Comparison of ENCODE assay signal across 8 mouse cellular contexts in genomic region chr5:142630224-142630623, GRCm38 (mm10). TPM values are rescaled to one million over a fixed set of nuclear protein-coding genes. Genes with fewer than 3 reads are reported as not detected.
A peak's percentile ranks its signal among the peaks of the same experiment; 100 is the strongest.
DNase-seq lines count a peak whose midpoint lies in the region; ATAC-seq and TF ChIP-seq lines count a peak whose summit lies in the region.

No protein-coding gene starts in this region.

- DNase-seq in lung, adult 2 months = peak; percentile 23
- DNase-seq in lung, postnatal 14 days = no peak
- DNase-seq in hindbrain, embryonic 10.5 days (ENCODE audit: low spot score) = no peak
- no peak for DNase-seq in gastrocnemius, postnatal 4 days (ENCODE audit: low spot score in 2 of 2)
- DNase-seq in testis, postnatal 14 days (ENCODE audit: low spot score) = no peak

- no peak for TF ChIP-seq CTCF in lung, adult 2 months (IDR thresholded peaks at IDR 0.05; ENCODE audit: insufficient read depth, low read length)
- TF ChIP-seq CTCF in olfactory bulb, adult 2 months (IDR thresholded peaks at IDR 0.05; ENCODE audit: insufficient read depth, low read depth, low read length) = no peak

- H3K4me3 ChIP-seq in lung, adult 2 months (replicated peaks; ENCODE audit: extremely low read depth, low read depth, low read length) = peak overlapping the region; percentile 76
- peak overlapping the region; percentile 92 for H3K4me3 ChIP-seq in embryonic facial prominence, embryonic 12.5 days
- peak overlapping the region; percentile 99 for H3K4me3 ChIP-seq in hindbrain, embryonic 10.5 days
- peak overlapping the region; percentile 99 for H3K4me3 ChIP-seq in liver, embryonic 15.5 days (replicated peaks)
- peak overlapping the region; percentile 75 for H3K4me3 ChIP-seq in olfactory bulb, adult 2 months (ENCODE audit: insufficient read depth, low read depth, low read length)

- 5% methylated on average over 6 of the region's 6 CpGs for WGBS in lung, adult 2 months
- 12% methylated on average over 6 of the region's 6 CpGs for WGBS in embryonic facial prominence, embryonic 12.5 days
- 11% methylated on average over 6 of the region's 6 CpGs for WGBS in hindbrain, embryonic 10.5 days
- 7% methylated on average over 6 of the region's 6 CpGs for WGBS in liver, embryonic 15.5 days (ENCODE audit: insufficient replicate concordance)
- 4% methylated on average over 6 of the region's 6 CpGs for WGBS in olfactory bulb, adult 2 months

- TF ChIP-seq POLR2A in lung, adult 2 months (IDR thresholded peaks at IDR 0.05; ENCODE audit: borderline replicate concordance, extremely low read depth, low read depth, low read length) = no peak
- no peak for TF ChIP-seq POLR2A in olfactory bulb, adult 2 months (IDR thresholded peaks at IDR 0.05; ENCODE audit: insufficient read depth, low read depth, low read length)

- H3K27ac ChIP-seq in embryonic facial prominence, embryonic 12.5 days = peak overlapping the region; percentile 84; the same call in 1 of the 2 replicates
- H3K27ac ChIP-seq in hindbrain, embryonic 10.5 days = peak overlapping the region; percentile 92
- H3K27ac ChIP-seq in liver, embryonic 15.5 days (replicated peaks) = peak overlapping the region; percentile 95
- no peak overlapping the region for H3K27ac ChIP-seq in olfactory bulb, adult 2 months (ENCODE audit: insufficient read depth, low read depth, low read length)

- no peaks in the 10 kb centered on the region for H3K27me3 ChIP-seq in embryonic facial prominence, embryonic 12.5 days
- no peaks in the 10 kb centered on the region; the same call in 1 of the 2 replicates for H3K27me3 ChIP-seq in hindbrain, embryonic 10.5 days (ENCODE audit: insufficient read depth, poor library complexity, severe bottlenecking)
- peaks cover 13% of the 10 kb centered on the region; the same call in 1 of the 2 replicates for H3K27me3 ChIP-seq in liver, embryonic 15.5 days

- peaks cover 8% of the 10 kb centered on the region for H3K4me1 ChIP-seq in lung, adult 2 months (ENCODE audit: control insufficient read depth, insufficient read depth, low read length)
- H3K4me1 ChIP-seq in embryonic facial prominence, embryonic 12.5 days = peaks cover 9% of the 10 kb centered on the region
- H3K4me1 ChIP-seq in hindbrain, embryonic 10.5 days (replicated peaks) = peaks cover 25% of the 10 kb centered on the region
- peaks cover 25% of the 10 kb centered on the region for H3K4me1 ChIP-seq in liver, embryonic 15.5 days (replicated peaks)
- no peaks in the 10 kb centered on the region for H3K4me1 ChIP-seq in olfactory bulb, adult 2 months (ENCODE audit: control insufficient read depth, insufficient read depth, low read length)

- ATAC-seq in embryonic facial prominence, embryonic 12.5 days (ENCODE audit: insufficient number of reproducible peaks, insufficient read depth, low FRiP score, low TSS enrichment) = no peak
- ATAC-seq in liver, embryonic 15.5 days (ENCODE audit: insufficient read depth) = no peak

- H3K9me3 ChIP-seq in embryonic facial prominence, embryonic 12.5 days = no peaks in the 10 kb centered on the region
- H3K9me3 ChIP-seq in hindbrain, embryonic 10.5 days = no peaks in the 10 kb centered on the region
- H3K9me3 ChIP-seq in liver, embryonic 15.5 days (replicated peaks) = no peaks in the 10 kb centered on the region

- peak overlapping the region; percentile 91 for H3K4me2 ChIP-seq in embryonic facial prominence, embryonic 12.5 days (replicated peaks)
- peak overlapping the region; percentile 80 for H3K4me2 ChIP-seq in liver, embryonic 15.5 days

- H3K9ac ChIP-seq in embryonic facial prominence, embryonic 12.5 days = peak overlapping the region; percentile 95
- peak overlapping the region; percentile 97 for H3K9ac ChIP-seq in liver, embryonic 15.5 days

- peaks cover 22% of the 10 kb centered on the region for H3K36me3 ChIP-seq in embryonic facial prominence, embryonic 12.5 days
- peaks cover 43% of the 10 kb centered on the region for H3K36me3 ChIP-seq in hindbrain, embryonic 10.5 days
- peaks cover 42% of the 10 kb centered on the region for H3K36me3 ChIP-seq in liver, embryonic 15.5 days (replicated peaks)

RNA-seq across cellular contexts. Expression of gene Wipi2, which starts 2.7 kb away (rescaled TPM):
- polyA plus RNA-seq in lung, adult 2 months (2012; rRNA removed) = 33.1 and 38.4 TPM in 2 replicates
- 67.2 and 73.4 TPM in 2 replicates for polyA plus RNA-seq in embryonic facial prominence, embryonic 12.5 days (2016; fragmentation: Nextera tagmentation; extraction: Ambion mirVana)
- polyA plus RNA-seq in hindbrain, embryonic 10.5 days (2016; fragmentation: Nextera tagmentation; extraction: Ambion mirVana) = 55.6 and 61.6 TPM in 2 replicates
- polyA plus RNA-seq in liver, embryonic 15.5 days (2015; fragmentation: Nextera tagmentation; extraction: Ambion mirVana) = 34.3 and 34.7 TPM in 2 replicates
- polyA plus RNA-seq in olfactory bulb, adult 2 months (2012; ENCODE audit: insufficient read depth, insufficient read length, low replicate concordance, missing spikeins) = not detected in 2 replicates
- total RNA-seq in gastrocnemius, postnatal 4 days (2021) = 10 to 100 TPM; 36.9 to 39.6 TPM

RNA-seq across cellular contexts. Expression of gene Mmd2, which starts 21.6 kb away (rescaled TPM):
- 0.03 and 0.14 TPM in 2 replicates for polyA plus RNA-seq in lung, adult 2 months (2012; rRNA removed)
- polyA plus RNA-seq in embryonic facial prominence, embryonic 12.5 days (2016; fragmentation: Nextera tagmentation; extraction: Ambion mirVana) = 5.1 and 6.0 TPM in 2 replicates
- polyA plus RNA-seq in hindbrain, embryonic 10.5 days (2016; fragmentation: Nextera tagmentation; extraction: Ambion mirVana) = 4.3 and 4.7 TPM in 2 replicates
- 18.7 and 22.0 TPM in 2 replicates for polyA plus RNA-seq in liver, embryonic 15.5 days (2015; fragmentation: Nextera tagmentation; extraction: Ambion mirVana)
- not detected in 2 replicates for polyA plus RNA-seq in olfactory bulb, adult 2 months (2012; ENCODE audit: insufficient read depth, insufficient read length, low replicate concordance, missing spikeins)
- under 1 TPM; 0.27 to 0.39 TPM for total RNA-seq in gastrocnemius, postnatal 4 days (2021)
